Mouse (Mus musculus) left cerebral cortex, adult 11 months (tissue): ENCODE measurements at regions not wholly inside any gene's neighbourhood (a gene's known extent, or its start where the extent isn't known, plus 50 kb on each side); places are given as distances from the start of the nearest gene placed in this dataset.

Experiments
- DNase-seq: peaks from one replicate; pipeline ENCODE4 v3.0.0; 2022; ENCODE audit warnings: low spot score

DNA sequence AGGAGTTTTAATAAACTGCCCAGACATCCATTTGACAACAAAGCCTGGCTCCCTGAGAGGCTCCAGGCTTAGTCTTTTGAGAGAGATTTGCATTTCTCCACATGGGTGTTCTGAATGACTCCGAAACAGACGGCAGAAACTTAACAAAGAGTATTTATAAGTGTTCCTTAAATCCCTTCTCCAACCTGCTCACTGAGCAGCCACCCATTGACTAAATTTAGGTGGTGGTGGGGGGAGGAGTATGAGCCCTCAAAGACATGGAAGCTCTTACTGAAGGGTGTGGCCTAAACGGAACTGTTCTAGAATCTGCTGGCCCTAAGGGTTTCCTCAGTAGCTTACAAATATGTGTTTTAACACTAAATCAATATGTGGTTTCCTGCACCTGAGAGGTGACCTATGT, 158.5 kb downstream of the Dyrk2 start:
- no peak for DNase-seq

GRCm38 (mm10) chr10:118711951-118712350, 158.1 kb downstream of the Dyrk2 start:
- no peak for DNase-seq

- DNase-seq = no peak
Observed at GRCm38 (mm10) chr10:118712951-118713350, 157.1 kb downstream of the Dyrk2 start.

- no peak for DNase-seq
Observed at GRCm38 (mm10) chr10:118714179-118714581, 155.8 kb downstream of the Dyrk2 start.

DNA sequence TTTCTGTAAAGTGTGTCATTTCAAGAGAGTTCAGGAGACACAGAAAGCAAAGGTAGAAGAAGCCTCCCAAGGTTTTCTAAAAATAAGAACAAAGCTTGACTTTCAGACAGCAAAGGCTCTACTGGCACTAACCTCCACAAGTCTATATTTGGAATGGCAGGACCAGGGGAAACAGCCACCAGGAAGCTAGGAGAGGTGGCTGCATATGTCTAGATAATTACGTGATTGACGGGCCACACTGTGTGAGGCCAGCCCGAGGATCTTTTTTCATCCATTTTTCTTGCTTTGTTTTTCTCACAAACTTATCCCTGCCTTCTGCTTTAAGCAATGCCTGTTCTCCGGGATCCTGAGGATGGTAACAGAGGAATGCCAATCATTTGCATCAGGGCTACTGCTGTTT, 155.4 kb downstream of the Dyrk2 start:
- no peak for DNase-seq

DNA sequence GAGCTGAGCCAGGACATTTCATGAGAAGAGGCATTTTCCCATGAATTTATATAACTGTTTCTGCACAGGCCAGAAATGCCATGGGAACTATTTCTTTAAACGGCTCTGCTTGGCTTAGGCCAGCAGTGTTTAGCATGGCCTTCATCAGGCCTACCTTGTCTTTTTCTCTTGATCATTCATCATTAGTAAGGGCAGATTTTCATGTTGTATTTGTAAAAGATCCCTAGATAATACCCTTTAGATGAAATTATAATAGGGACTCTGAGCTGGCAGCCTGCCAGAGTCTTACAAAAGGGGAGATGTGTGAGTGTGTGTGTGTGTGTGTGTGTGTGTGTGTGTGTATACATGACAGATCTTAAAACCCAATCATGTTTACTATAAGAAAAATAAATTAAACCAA, 149.4 kb downstream of the Dyrk2 start:
- no peak for DNase-seq

- DNase-seq = no peak
Observed at GRCm38 (mm10) chr10:118722132-118722551, 147.9 kb downstream of the Dyrk2 start.

- no peak for DNase-seq
Observed at GRCm38 (mm10) chr10:118722671-118723070, 147.3 kb downstream of the Dyrk2 start.

- DNase-seq = no peak
Observed at GRCm38 (mm10) chr10:118736093-118736492, 133.9 kb downstream of the Dyrk2 start.

DNA sequence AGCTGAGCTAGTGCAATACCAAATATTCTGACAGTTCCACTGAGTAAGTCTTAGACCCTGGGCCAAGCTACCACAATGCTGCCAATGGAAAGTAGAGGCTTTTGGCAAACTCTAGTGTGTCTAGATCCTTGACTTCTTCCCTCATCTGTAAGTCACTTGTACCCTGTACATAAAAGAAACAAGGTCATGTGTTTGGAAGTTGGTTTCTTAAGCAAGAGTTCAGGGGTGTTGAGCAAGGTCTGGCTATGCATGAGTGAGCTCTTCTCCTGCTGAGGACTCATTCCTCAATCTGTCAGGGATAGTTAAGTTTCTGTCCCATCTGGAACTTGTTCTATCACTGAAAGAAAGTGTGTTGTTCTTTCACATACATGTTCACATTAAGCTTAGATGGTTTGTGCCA, 132.9 kb downstream of the Dyrk2 start:
- no peak for DNase-seq

- DNase-seq = no peak
Observed at GRCm38 (mm10) chr10:118739849-118740481, 130.0 kb downstream of the Dyrk2 start.

DNA sequence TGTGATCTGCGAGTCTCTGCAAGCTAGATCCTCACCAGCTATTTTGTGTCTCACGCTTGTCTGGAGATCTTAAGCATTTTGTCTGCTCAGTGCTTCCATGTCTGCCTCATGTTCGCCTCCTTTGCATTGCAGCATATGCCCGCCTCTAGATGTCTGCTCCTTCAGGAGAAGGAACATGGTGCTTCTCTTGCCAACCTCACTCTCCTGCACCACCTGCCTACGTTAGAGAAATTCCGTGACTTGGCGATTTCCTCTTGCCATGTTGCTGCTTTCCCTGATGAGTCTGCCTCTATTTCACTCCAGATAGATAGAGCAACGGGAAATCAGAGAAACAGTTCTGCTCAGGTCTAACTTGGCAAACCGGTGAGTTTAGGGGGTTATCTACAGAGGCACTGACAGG, 126.2 kb downstream of the Dyrk2 start:
- DNase-seq = peak; percentile 24

DNA sequence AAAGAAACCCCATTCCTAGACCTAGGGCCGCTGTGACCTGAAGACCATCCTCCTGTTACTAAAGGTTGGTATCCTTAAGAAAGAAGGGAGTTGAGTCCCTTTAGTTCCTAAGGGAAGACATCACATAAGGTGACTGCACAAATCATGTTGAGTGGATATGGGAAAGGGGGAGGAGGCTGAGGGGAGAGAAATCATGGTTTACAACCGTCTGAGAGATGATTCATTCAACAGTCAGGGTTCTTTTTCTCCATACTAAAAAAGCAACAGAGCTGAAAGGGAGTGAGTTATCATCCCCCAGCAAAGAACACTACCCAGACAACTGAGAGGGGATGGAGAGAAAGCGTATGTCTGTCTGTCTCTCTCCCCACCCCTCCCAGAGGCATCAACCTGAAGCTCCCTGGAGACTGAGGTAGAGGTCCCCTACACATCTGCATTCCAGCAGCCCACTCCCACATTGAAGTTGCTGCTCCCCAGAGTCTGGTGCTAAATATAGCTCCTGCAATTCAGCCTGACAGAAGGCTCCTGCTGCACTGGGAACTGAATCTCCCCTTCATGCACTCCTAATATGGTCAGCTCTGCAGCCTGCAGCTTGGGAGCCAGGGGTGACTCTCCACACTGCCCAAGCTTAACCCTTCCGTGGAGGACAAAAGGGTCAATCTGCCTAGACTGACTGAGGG, 123.2 kb downstream of the Dyrk2 start:
- DNase-seq = no peak

DNA sequence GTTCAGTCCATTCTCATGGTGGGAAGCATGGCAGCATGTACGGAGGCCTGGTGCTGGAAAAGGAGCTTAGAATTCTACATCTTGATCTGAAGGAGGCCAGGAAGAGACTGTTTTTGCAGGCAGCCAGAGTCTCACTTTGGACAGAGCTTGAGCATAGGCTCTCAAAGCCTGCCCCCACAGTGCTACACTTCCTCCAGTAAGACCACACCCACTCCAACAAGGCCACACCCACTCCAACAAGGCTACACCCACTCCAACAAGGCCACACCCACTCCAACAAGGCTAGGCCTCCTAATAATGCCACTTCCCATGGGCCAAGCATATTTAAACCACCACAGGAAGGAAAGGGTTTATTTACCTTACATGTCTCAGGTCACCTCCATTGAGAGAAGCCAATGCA, 121.0 kb downstream of the Dyrk2 start:
- DNase-seq = no peak

DNA sequence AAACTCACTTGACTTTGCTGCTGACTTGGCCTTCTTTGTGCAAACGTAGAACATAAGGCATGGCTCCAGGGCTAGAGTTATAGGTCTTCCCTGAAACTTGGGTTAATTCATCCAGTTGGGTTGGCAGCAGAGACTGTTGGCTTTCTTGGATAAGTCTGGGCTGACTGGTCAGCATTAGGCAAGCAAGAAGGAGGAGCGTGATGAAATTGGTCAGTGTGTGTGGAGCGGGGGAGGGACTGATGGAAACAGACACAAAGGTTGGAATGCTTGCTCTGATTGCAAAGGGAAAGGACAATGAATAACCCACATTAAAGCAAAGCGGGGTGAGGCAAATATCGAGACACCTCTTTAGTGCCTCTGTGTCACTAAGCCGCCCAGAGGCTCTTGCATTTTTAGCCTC, 120.3 kb downstream of the Dyrk2 start:
- no peak for DNase-seq

DNA sequence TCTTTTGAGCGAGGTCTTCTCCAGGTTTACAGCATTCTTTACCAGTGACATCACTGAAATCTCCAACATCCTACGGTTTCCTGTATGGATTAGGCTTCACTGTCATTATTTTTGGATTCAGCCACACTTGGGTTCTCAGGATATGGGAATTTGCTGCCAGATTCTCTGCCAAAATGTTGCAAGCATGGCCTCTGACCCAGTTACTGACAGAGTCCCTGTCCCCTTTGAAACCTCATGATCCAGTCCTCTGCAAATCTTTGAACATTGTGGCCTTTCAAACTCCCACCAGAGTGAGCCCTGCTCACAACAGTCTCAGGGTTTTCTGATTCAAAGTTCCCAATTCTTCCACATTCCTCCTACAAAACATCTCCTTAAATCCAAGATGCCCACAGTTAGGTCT, 118.9 kb downstream of the Dyrk2 start:
- no peak for DNase-seq

DNA sequence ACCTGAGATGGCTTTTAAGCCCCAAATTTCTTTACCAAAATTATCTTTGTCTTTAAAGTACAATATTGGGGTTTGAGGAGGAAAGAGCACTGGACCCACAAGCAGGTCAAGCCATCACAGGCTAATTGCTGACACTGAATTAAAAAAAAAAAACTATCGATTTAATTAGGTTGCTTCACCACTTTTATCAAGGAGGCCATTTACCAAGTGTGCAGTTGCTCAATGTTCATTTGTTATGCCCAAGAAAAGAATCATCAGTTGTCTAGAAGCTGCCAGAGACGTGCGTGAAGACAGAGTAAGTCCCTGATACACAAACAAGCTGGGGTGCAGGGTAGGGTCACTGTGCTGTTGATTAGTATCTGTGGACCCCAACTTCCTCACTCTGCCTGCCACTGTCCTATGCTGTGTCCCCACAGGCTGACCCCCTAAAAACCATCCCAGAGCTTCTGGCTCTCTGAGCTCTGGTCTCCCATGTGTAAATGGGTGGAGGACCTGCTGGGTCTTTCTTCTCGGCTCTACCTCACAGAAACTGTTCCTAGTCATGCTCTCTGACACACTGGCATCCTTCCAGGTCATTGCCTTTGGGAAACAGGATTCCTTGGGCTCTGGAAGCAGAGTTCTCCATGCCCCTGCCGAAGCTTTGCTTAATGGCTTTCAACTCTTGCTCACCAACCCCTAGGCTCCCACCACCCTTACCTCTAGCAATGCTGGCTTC, 116.8 kb downstream of the Dyrk2 start:
- DNase-seq = no peak

- DNase-seq = no peak
Observed at GRCm38 (mm10) chr10:118754791-118755190, 115.2 kb downstream of the Dyrk2 start.

GRCm38 (mm10) chr10:118758825-118759471, 111.1 kb downstream of the Dyrk2 start:
- DNase-seq = no peak

DNA sequence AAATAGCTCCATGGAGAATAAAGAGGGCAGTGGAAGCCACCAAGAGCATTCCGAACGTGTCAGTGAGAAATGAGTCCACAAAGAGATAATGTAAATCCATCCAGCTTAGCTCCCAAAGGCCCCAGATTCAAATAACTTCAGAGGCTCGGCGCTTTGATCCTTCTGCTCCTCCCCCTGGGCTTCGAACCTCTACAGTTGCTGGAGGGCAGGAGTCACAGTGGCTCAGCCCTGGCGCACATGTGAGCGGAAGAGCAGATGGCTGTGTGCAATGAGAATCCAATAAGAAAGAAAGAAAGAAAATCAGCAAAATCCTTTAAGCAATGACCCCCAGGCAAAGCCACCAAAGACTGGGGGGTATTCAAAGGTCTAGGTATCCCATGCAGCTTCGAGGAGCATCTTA, 109.6 kb downstream of the Dyrk2 start:
- no peak for DNase-seq

GRCm38 (mm10) chr10:118761101-118761868, 108.7 kb downstream of the Dyrk2 start:
- no peak for DNase-seq

- no peak for DNase-seq
Observed at GRCm38 (mm10) chr10:118765051-118765450, 105.0 kb downstream of the Dyrk2 start.
